Mouse (Mus musculus) embryonic fibroblast, embryonic 13.5 days (primary cell): ENCODE measurements around the gene Adamts17.

Experiments
- CTCF ChIP-seq: IDR thresholded peaks from 2 replicates; pipeline ENCODE4 v1.5.1; 2011; ENCODE audit warnings: mild to moderate bottlenecking, control low read depth, low read length, moderate library complexity, borderline replicate concordance; ENCODE audit not compliant: insufficient read depth
- POLR2A ChIP-seq: IDR thresholded peaks from 2 replicates; pipeline ENCODE4 v1.6.1; 2011; ENCODE audit warnings: low read depth, mild to moderate bottlenecking, control low read depth, low read length, moderate library complexity

DNA sequence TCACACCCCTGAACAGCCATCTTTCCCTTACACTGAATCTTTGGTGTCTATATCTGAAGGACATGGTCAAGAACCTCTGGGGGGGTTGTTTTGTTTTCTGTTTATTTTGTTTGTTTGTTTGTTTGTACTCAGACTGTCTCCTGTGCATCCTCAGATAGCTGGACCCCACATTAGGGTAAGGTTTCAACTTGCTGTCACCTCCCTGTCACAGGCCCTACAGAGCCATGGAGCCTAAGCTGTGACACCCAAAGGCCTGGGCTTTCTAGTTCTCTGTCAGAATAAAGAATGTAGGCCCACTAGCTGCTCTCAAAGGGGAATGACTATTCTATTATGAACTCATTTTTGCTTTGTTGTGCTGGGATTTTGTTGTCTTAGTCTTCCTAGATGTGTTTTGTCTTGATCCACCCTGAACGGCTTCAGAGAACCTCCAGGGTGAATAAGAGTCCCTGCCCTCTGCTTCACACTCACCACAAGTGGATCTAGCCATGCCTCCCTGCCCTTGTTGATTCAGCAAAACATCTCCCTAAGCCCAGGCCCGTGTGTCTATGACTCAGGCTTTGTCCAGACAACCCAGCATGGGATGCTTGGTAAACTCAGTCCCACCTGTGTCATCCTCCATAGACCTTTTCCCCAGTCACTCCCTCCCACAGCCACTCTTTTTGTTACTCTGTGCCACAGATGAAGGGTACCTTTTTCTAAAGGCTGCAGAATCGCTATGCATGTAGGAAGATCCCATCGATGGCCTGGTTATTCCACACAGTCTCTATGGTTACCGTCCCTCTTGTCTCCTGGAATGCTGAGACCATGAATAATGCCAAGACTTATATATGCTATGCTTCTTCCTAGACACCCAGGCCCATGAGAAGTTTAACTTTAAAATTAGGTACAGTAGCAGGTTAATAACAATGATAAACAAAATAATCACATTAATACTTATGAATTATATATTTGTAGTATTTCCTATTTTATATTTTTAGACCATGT, 197.3 kb downstream of the Adamts17 start:
- TF ChIP-seq CTCF = no peak
- TF ChIP-seq POLR2A = no peak
